Mouse (Mus musculus) liver, postnatal 0 days (tissue): ENCODE data around the gene Nudt4.

Experiments used
- CTCF ChIP-seq: sonication (generic); IDR thresholded peaks from 2 replicates; pipeline ENCODE4 v1.5.1; 2016; ENCODE audit warnings: antibody characterized with exemption, low read depth
- EP300 ChIP-seq: IDR thresholded peaks from 2 replicates; pipeline ENCODE4 v1.6.1; 2016; ENCODE audit warnings: antibody characterized with exemption, low read depth, mild to moderate bottlenecking

- TF ChIP-seq CTCF: no peak
- no peak for TF ChIP-seq EP300
Observed at GRCm38 (mm10) chr10:95562395-95562794, 1.6 kb downstream of the Nudt4 start.
